Mouse (Mus musculus) heart, postnatal 36 days (tissue): Measurements from ENCODE around the gene Gm5089. TPM values are rescaled to one million over a fixed set of nuclear protein-coding genes. Genes with fewer than 3 reads are reported as not detected.

Experiments used
- DNase-seq, 2 experiments: peaks; one replicate each; pipeline ENCODE4 v3.0.0; 2021 to 2022
- intact Hi-C: fragments of 180-260 bp; cut with DNase I; formaldehyde crosslinking; loops from one replicate; pipeline ENCODE4 v1.15.1; 2025
- total RNA-seq, 2 experiments: library from RNA; stranded (reverse); gene quantifications; 2 replicates each; pipeline ENCODE4 v1.2.3; 2021

Gene Gm5089
- total RNA-seq, 2 experiments from 2014 or later = not detected

GRCm38 (mm10) chr14:122399906-122400305 lies 51.0 kb downstream of the Gm5089 start:
- intact Hi-C loops = no loop called here
- DNase-seq = no peak

GRCm38 (mm10) chr14:122398676-122399075 lies 52.2 kb downstream of the Gm5089 start:
- intact Hi-C loops = no loop called here

GRCm38 (mm10) chr14:122393119-122393518 lies 57.8 kb downstream of the Gm5089 start:
- DNase-seq = no peak
- intact Hi-C loops = no loop called here

More at GRCm38 (mm10) chr14:122398676-122399075, 52.2 kb downstream of the Gm5089 start:
- no peak for DNase-seq

- DNase-seq = no peak
- intact Hi-C loops = no loop called here
Measured at GRCm38 (mm10) chr14:122390935-122391334, 60.0 kb downstream of the Gm5089 start.

- DNase-seq = no peak
- intact Hi-C loops = no loop called here
Measured at GRCm38 (mm10) chr14:122389684-122390370, 61.1 kb downstream of the Gm5089 start.

- intact Hi-C loops = no loop called here
- DNase-seq = no peak
Measured at GRCm38 (mm10) chr14:122388431-122389031, 62.4 kb downstream of the Gm5089 start.

- DNase-seq = no peak
- intact Hi-C loops = no loop called here
Measured at GRCm38 (mm10) chr14:122387781-122388180, 63.1 kb downstream of the Gm5089 start.

- intact Hi-C loops = no loop called here
- DNase-seq = no peak
Measured at GRCm38 (mm10) chr14:122386281-122387130, 64.4 kb downstream of the Gm5089 start.

GRCm38 (mm10) chr14:122385758-122386157 lies 65.2 kb downstream of the Gm5089 start:
- intact Hi-C loops = no loop called here
- DNase-seq = no peak

- intact Hi-C loops = no loop called here
- DNase-seq = no peak
Measured at GRCm38 (mm10) chr14:122385238-122385534, 65.7 kb downstream of the Gm5089 start.

Other genes starting within 250 kb of the Gm5089 start
- gene Zic5, start 14.6 kb upstream of the Gm5089 start, total RNA-seq = not detected
- gene Zic2, start 24.3 kb upstream of the Gm5089 start, total RNA-seq = not detected
- not detected for gene Gm10837, start 39.5 kb upstream of the Gm5089 start, total RNA-seq
- 10 to 100 TPM; 89.7 to 93.4 TPM for gene Pcca, start 83.2 kb upstream of the Gm5089 start, total RNA-seq